Mouse (Mus musculus) stomach, embryonic 14.5 days (tissue): ENCODE data around the gene Gm10401. TPM values are rescaled to one million over a fixed set of nuclear protein-coding genes. Genes with fewer than 3 reads are reported as not detected.

ENCODE experiments used
- ATAC-seq: fragments of 200-750 bp; cut with Nextera tagmentation; 2 replicates; pipeline ENCODE4 v1.8.0; 2017; ENCODE audit warnings: low read depth, moderate TSS enrichment; ENCODE audit not compliant: insufficient number of reproducible peaks, insufficient read depth, low FRiP score
- H3K27ac ChIP-seq: fragments of 300-500 bp; sonication (generic); 2 replicates; pipeline ENCODE4 v1.5.1; 2014; ENCODE audit warnings: mild to moderate bottlenecking, low read length, moderate library complexity, mixed read lengths
- H3K27me3 ChIP-seq: fragments of 300-500 bp; sonication (generic); 2 replicates; pipeline ENCODE4 v1.6.1; 2014; ENCODE audit warnings: low read length, control low read depth, mixed read lengths; ENCODE audit not compliant: control insufficient read depth, insufficient read depth
- H3K36me3 ChIP-seq: fragments of 300-500 bp; sonication (generic); 2 replicates; pipeline ENCODE4 v1.6.1; 2014; ENCODE audit warnings: mild to moderate bottlenecking, control low read depth, low read length, moderate library complexity, mixed read lengths; ENCODE audit not compliant: control insufficient read depth, insufficient read depth
- H3K4me1 ChIP-seq: fragments of 300-500 bp; sonication (generic); 2 replicates; pipeline ENCODE4 v1.6.1; 2014; ENCODE audit warnings: low read length, control low read depth, mixed read lengths; ENCODE audit not compliant: control insufficient read depth, insufficient read depth
- H3K4me2 ChIP-seq: fragments of 300-500 bp; sonication (generic); replicated peaks from 2 replicates; pipeline ENCODE4 v1.6.1; 2014; ENCODE audit warnings: low read depth, low read length, control low read depth
- H3K4me3 ChIP-seq: fragments of 300-500 bp; sonication (generic); 2 replicates; pipeline ENCODE4 v1.5.1; 2014; ENCODE audit warnings: low read depth, low read length, control low read depth
- H3K9ac ChIP-seq: fragments of 300-500 bp; sonication (generic); replicated peaks from 2 replicates; pipeline ENCODE4 v1.6.1; 2014; ENCODE audit warnings: low read depth, mild to moderate bottlenecking, control low read depth, low read length, moderate library complexity, mixed read lengths
- H3K9me3 ChIP-seq: fragments of 300-500 bp; sonication (generic); 2 replicates; pipeline ENCODE4 v1.6.1; 2016; ENCODE audit warnings: low read depth, low read length, control low read depth; ENCODE audit not compliant: control insufficient read depth
- WGBS: fragments of 180-500 bp; shearing (Covaris S2); extraction: QIAGEN DNeasy Blood & Tissue Kit; methylation state at CpG from one replicate; pipeline ENCODE4 v1.1.7; 2014; 5-methylcytosine and 5-hydroxymethylcytosine counted together
- polyA plus RNA-seq: library from polyadenylated mRNA; unstranded; fragments of >200 nt; fragmentation: Nextera tagmentation; extraction: Ambion mirVana; gene quantifications from 2 replicates; pipeline ENCODE4 v1.2.1, GENCODE M21; 2014

Gene Gm10401
- polyA plus RNA-seq, 1 experiment from 2014 or later = 51.7 TPM

- H3K9ac ChIP-seq = no peak overlapping the region
- H3K27me3 ChIP-seq = no peaks in the 10 kb centered on the region
- H3K4me2 ChIP-seq = no peak overlapping the region
- H3K9me3 ChIP-seq = no peaks in the 10 kb centered on the region
- H3K36me3 ChIP-seq = peaks cover 11% of the 10 kb centered on the region; the same call in 1 of the 2 replicates
- no peaks in the 10 kb centered on the region for H3K4me1 ChIP-seq
- H3K27ac ChIP-seq = no peak overlapping the region
- no peak overlapping the region for H3K4me3 ChIP-seq
- 84% methylated on average over 8 of the region's 8 CpGs for WGBS
- no peak for ATAC-seq
Observed at GRCm38 (mm10) chr5:115060067-115060695, 37.9 kb downstream of the Gm10401 start.

- no peak for ATAC-seq
- Histone ChIP-seq H3K27me3 (no peaks in the 10 kb centered on the region), H3K9me3 (no peaks in the 10 kb centered on the region), H3K4me2 (no peak overlapping the region), H3K4me1 (no peaks in the 10 kb centered on the region), H3K27ac (no peak overlapping the region), H3K36me3 (peaks cover 5% of the 10 kb centered on the region; the same call in 1 of the 2 replicates), H3K4me3 (no peak overlapping the region), H3K9ac (no peak overlapping the region)
- WGBS = 66% methylated on average over 7 of the region's 7 CpGs
Observed at GRCm38 (mm10) chr5:115058584-115059297, 39.4 kb downstream of the Gm10401 start.

- Histone ChIP-seq H3K4me3 (no peak overlapping the region), H3K9me3 (no peaks in the 10 kb centered on the region), H3K27me3 (no peaks in the 10 kb centered on the region), H3K9ac (no peak overlapping the region), H3K4me1 (peaks cover 9% of the 10 kb centered on the region), H3K4me2 (no peak overlapping the region), H3K36me3 (no peaks in the 10 kb centered on the region), H3K27ac (no peak overlapping the region)
- no peak for ATAC-seq
- 92% methylated on average over 4 of the region's 4 CpGs for WGBS
Observed at GRCm38 (mm10) chr5:115057153-115057552, 40.9 kb downstream of the Gm10401 start.

GRCm38 (mm10) chr5:115055418-115055817 lies 42.7 kb downstream of the Gm10401 start:
- H3K4me1 ChIP-seq = peaks cover 14% of the 10 kb centered on the region
- no peak overlapping the region for H3K4me3 ChIP-seq
- H3K27ac ChIP-seq = no peak overlapping the region
- WGBS = 86% methylated on average over 6 of the region's 6 CpGs
- H3K36me3 ChIP-seq = no peaks in the 10 kb centered on the region
- H3K4me2 ChIP-seq = no peak overlapping the region
- H3K9ac ChIP-seq = no peak overlapping the region
- ATAC-seq = no peak
- no peaks in the 10 kb centered on the region for H3K27me3 ChIP-seq
- H3K9me3 ChIP-seq = no peaks in the 10 kb centered on the region

- Histone ChIP-seq H3K4me2 (no peak overlapping the region), H3K27me3 (no peaks in the 10 kb centered on the region), H3K36me3 (no peaks in the 10 kb centered on the region), H3K9ac (no peak overlapping the region), H3K9me3 (no peaks in the 10 kb centered on the region), H3K4me1 (peaks cover 14% of the 10 kb centered on the region), H3K27ac (no peak overlapping the region), H3K4me3 (no peak overlapping the region)
- no peak for ATAC-seq
- WGBS = 89% methylated on average over 22 of the region's 22 CpGs
Observed at GRCm38 (mm10) chr5:115053791-115054396, 44.2 kb downstream of the Gm10401 start.

GRCm38 (mm10) chr5:115052546-115052945 lies 45.5 kb downstream of the Gm10401 start:
- no peaks in the 10 kb centered on the region for H3K36me3 ChIP-seq
- ATAC-seq = no peak
- H3K4me1 ChIP-seq = peaks cover 14% of the 10 kb centered on the region
- WGBS = 62% methylated on average over 8 of the region's 8 CpGs
- H3K27me3 ChIP-seq = no peaks in the 10 kb centered on the region
- no peak overlapping the region for H3K27ac ChIP-seq
- no peak overlapping the region for H3K9ac ChIP-seq
- no peak overlapping the region for H3K4me2 ChIP-seq
- no peak overlapping the region for H3K4me3 ChIP-seq
- no peaks in the 10 kb centered on the region for H3K9me3 ChIP-seq

GRCm38 (mm10) chr5:115050776-115051175 lies 47.3 kb downstream of the Gm10401 start:
- no peaks in the 10 kb centered on the region for H3K27me3 ChIP-seq
- no peak overlapping the region for H3K27ac ChIP-seq
- no peak for ATAC-seq
- no peak overlapping the region for H3K4me2 ChIP-seq
- H3K36me3 ChIP-seq = no peaks in the 10 kb centered on the region
- H3K9me3 ChIP-seq = no peaks in the 10 kb centered on the region
- no peak overlapping the region for H3K9ac ChIP-seq
- no peak overlapping the region for H3K4me3 ChIP-seq
- H3K4me1 ChIP-seq = peaks cover 14% of the 10 kb centered on the region
- WGBS = 84% methylated on average over 6 of the region's 6 CpGs

GRCm38 (mm10) chr5:115049692-115050091 lies 48.4 kb downstream of the Gm10401 start:
- ATAC-seq = no peak
- H3K4me2 ChIP-seq = no peak overlapping the region
- WGBS = 77% methylated on average over 6 of the region's 6 CpGs
- no peaks in the 10 kb centered on the region for H3K27me3 ChIP-seq
- peaks cover 17% of the 10 kb centered on the region for H3K4me1 ChIP-seq
- H3K27ac ChIP-seq = no peak overlapping the region
- H3K36me3 ChIP-seq = no peaks in the 10 kb centered on the region
- H3K4me3 ChIP-seq = no peak overlapping the region
- no peak overlapping the region for H3K9ac ChIP-seq
- no peaks in the 10 kb centered on the region for H3K9me3 ChIP-seq
